8 mouse cellular contexts compared by ENCODE assay signal in genomic region chr10:93548991-93549390, GRCm38 (mm10). TPM values are rescaled to one million over a fixed set of nuclear protein-coding genes. Genes with fewer than 3 reads are reported as not detected.
DNase-seq lines count a peak whose midpoint lies in the region; ATAC-seq lines count a peak whose summit lies in the region.

No protein-coding gene starts in this region.

- DNase-seq in MN1 (ENCODE audit: low spot score) = peak; percentile 88
- peak; percentile 22 for DNase-seq in c-Kit-negative CD71-positive TER-119-positive erythroid progenitor cells, embryonic 14.5 days (ENCODE audit: low read depth, low spot score)
- DNase-seq in fibroblast of lung, adult 2 months (ENCODE audit: low read depth) = peak; percentile 44
- peak; percentile 52 for DNase-seq in layer of hippocampus, adult 9-10 months (ENCODE audit: low spot score)
- DNase-seq in lung, postnatal 36 days = peak; percentile 91
- peak; percentile 83 to 88 for DNase-seq in right cerebral cortex, adult 2 months (ENCODE audit: low spot score in 2 of 2)
- DNase-seq in yolk sac, embryonic 10.5 days (ENCODE audit: low spot score) = peak; percentile 75

- peak; percentile 93 to 96 for ATAC-seq in hematopoietic stem cell, adult 5-6 weeks (replicated peaks in 1 of 2; ENCODE audit: insufficient read depth in 1 of 2, low FRiP score in 2 of 2, low TSS enrichment in 1 of 2, low read depth in 1 of 2, poor library complexity in 2 of 2, severe bottlenecking in 2 of 2)

RNA-seq across cellular contexts. Expression of gene Ccdc38, which starts 8.6 kb away (rescaled TPM):
- not detected in 2 replicates for total RNA-seq in hematopoietic stem cell, adult 5-6 weeks (2017)

RNA-seq across cellular contexts. Expression of gene Amdhd1, which starts 9.2 kb away (rescaled TPM):
- 0.13 TPM in 1 of 2 replicates, not detected in the other for total RNA-seq in hematopoietic stem cell, adult 5-6 weeks (2017)

RNA-seq across cellular contexts. Expression of gene Snrpf, which starts 40.5 kb away (rescaled TPM):
- 124 and 287 TPM in 2 replicates for total RNA-seq in hematopoietic stem cell, adult 5-6 weeks (2017)

Comparison
In these comparisons a context has a peak if more than half of its experiments do, and no peak if none do; other contexts are left out.
1. Peak in every context shown above with its lines: DNase-seq and ATAC-seq.
2. DNase-seq: peak in every context shown above with its lines; median percentile 91 in lung, postnatal 36 days; 88 in MN1; 86 in right cerebral cortex, adult 2 months; 75 in yolk sac, embryonic 10.5 days; 52 in layer of hippocampus, adult 9-10 months; 44 in fibroblast of lung, adult 2 months; 22 in c-Kit-negative CD71-positive TER-119-positive erythroid progenitor cells, embryonic 14.5 days.